Mouse (Mus musculus): ENCODE results near the gene Fndc5.

GRCm38 (mm10) chr4:129120520-129121445 lies 16.0 kb upstream of the Fndc5 start:
- TF ChIP-seq CTCF (IDR thresholded peaks at IDR 0.05; ENCODE audit: borderline replicate concordance, extremely low read depth, insufficient read depth, insufficient read length) (peak; percentile 16; the same call in 1 of the 2 replicates), POLR2A (IDR thresholded peaks at IDR 0.05; ENCODE audit: borderline replicate concordance, extremely low read depth, insufficient read depth, insufficient read length, poor library complexity, severe bottlenecking) (no peak)
